Mouse (Mus musculus): ENCODE measurements at regions not wholly inside any gene's neighbourhood (a gene's known extent, or its start where the extent isn't known, plus 50 kb on each side); places are given as distances from the start of the nearest gene placed in this dataset.

GRCm38 (mm10) chr1:168008216-168008615 is 319.2 kb downstream of the Lmx1a start:
- H3K27me3 ChIP-seq (replicated peaks), result no peaks in the 10 kb centered on the region
- H3K4me2 ChIP-seq, result no peak overlapping the region
- H3K4me3 ChIP-seq, result no peak overlapping the region
- no peak overlapping the region for H3K9ac ChIP-seq
- peaks cover 9% of the 10 kb centered on the region; the same call in 1 of the 2 replicates for H3K9me3 ChIP-seq (replicated peaks)
- H3K36me3 ChIP-seq, result no peaks in the 10 kb centered on the region
- no peak overlapping the region for H3K27ac ChIP-seq (ENCODE audit: poor library complexity, severe bottlenecking)
- no peaks in the 10 kb centered on the region for H3K4me1 ChIP-seq (replicated peaks)
- ATAC-seq (ENCODE audit: insufficient number of reproducible peaks, low FRiP score), result no peak
- WGBS, result 77% methylated on average over 1 of the region's 1 CpGs

- H3K9ac ChIP-seq, result no peak overlapping the region
- no peaks in the 10 kb centered on the region for H3K36me3 ChIP-seq
- no peak for ATAC-seq (ENCODE audit: insufficient number of reproducible peaks, low FRiP score)
- no peak overlapping the region for H3K4me2 ChIP-seq
- H3K4me1 ChIP-seq (replicated peaks), result no peaks in the 10 kb centered on the region
- peaks cover 3% of the 10 kb centered on the region; the same call in 1 of the 2 replicates for H3K9me3 ChIP-seq (replicated peaks)
- H3K4me3 ChIP-seq, result no peak overlapping the region
- H3K27me3 ChIP-seq (replicated peaks), result no peaks in the 10 kb centered on the region
- 77% methylated on average over 5 of the region's 5 CpGs for WGBS
- H3K27ac ChIP-seq (ENCODE audit: poor library complexity, severe bottlenecking), result no peak overlapping the region
Measured at GRCm38 (mm10) chr1:168010416-168010815, 321.4 kb downstream of the Lmx1a start.

- no peak overlapping the region for H3K27ac ChIP-seq (ENCODE audit: poor library complexity, severe bottlenecking)
Measured at GRCm38 (mm10) chr1:168012069-168012468, 323.0 kb downstream of the Lmx1a start.

GRCm38 (mm10) chr1:168012611-168013010 is 323.6 kb downstream of the Lmx1a start:
- WGBS, result 72% methylated on average over 5 of the region's 5 CpGs
- H3K36me3 ChIP-seq, result no peaks in the 10 kb centered on the region
- H3K27me3 ChIP-seq (replicated peaks), result no peaks in the 10 kb centered on the region
- H3K4me1 ChIP-seq (replicated peaks), result no peaks in the 10 kb centered on the region
- no peaks in the 10 kb centered on the region for H3K9me3 ChIP-seq (replicated peaks)
- ATAC-seq (ENCODE audit: insufficient number of reproducible peaks, low FRiP score), result no peak
- no peak overlapping the region for H3K4me2 ChIP-seq
- H3K9ac ChIP-seq, result no peak overlapping the region
- H3K27ac ChIP-seq (ENCODE audit: poor library complexity, severe bottlenecking), result no peak overlapping the region
- H3K4me3 ChIP-seq, result no peak overlapping the region

More at GRCm38 (mm10) chr1:168012069-168012468, 323.0 kb downstream of the Lmx1a start:
- Histone ChIP-seq H3K4me3 (no peak overlapping the region), H3K9ac (no peak overlapping the region), H3K9me3 (replicated peaks) (no peaks in the 10 kb centered on the region), H3K27me3 (replicated peaks) (no peaks in the 10 kb centered on the region), H3K4me1 (replicated peaks) (no peaks in the 10 kb centered on the region), H3K36me3 (no peaks in the 10 kb centered on the region), H3K4me2 (no peak overlapping the region)
- no peak for ATAC-seq (ENCODE audit: insufficient number of reproducible peaks, low FRiP score)
- WGBS, result 72% methylated on average over 4 of the region's 4 CpGs

GRCm38 (mm10) chr1:168016375-168016890 is 327.4 kb downstream of the Lmx1a start:
- Histone ChIP-seq H3K4me2 (no peak overlapping the region), H3K27me3 (replicated peaks) (no peaks in the 10 kb centered on the region), H3K9ac (no peak overlapping the region), H3K36me3 (no peaks in the 10 kb centered on the region), H3K4me3 (no peak overlapping the region), H3K4me1 (replicated peaks) (no peaks in the 10 kb centered on the region), H3K9me3 (replicated peaks) (no peaks in the 10 kb centered on the region), H3K27ac (ENCODE audit: poor library complexity, severe bottlenecking) (no peak overlapping the region)
- WGBS, result 73% methylated on average over 5 of the region's 5 CpGs
- no peak for ATAC-seq (ENCODE audit: insufficient number of reproducible peaks, low FRiP score)

GRCm38 (mm10) chr1:168026481-168026880 is 337.4 kb downstream of the Lmx1a start:
- peaks cover 3% of the 10 kb centered on the region; the same call in 1 of the 2 replicates for H3K9me3 ChIP-seq (replicated peaks)
- H3K4me1 ChIP-seq (replicated peaks), result 0 out of 2 replicates have a peak, but pooled peaks cover 4% of the 10 kb centered on the region
- H3K36me3 ChIP-seq, result no peaks in the 10 kb centered on the region
- no peaks in the 10 kb centered on the region for H3K27me3 ChIP-seq (replicated peaks)
- no peak overlapping the region for H3K9ac ChIP-seq
- WGBS, result 59% methylated on average over 3 of the region's 3 CpGs
- H3K4me2 ChIP-seq, result no peak overlapping the region
- H3K27ac ChIP-seq (ENCODE audit: poor library complexity, severe bottlenecking), result no peak overlapping the region
- ATAC-seq (ENCODE audit: insufficient number of reproducible peaks, low FRiP score), result no peak
- no peak overlapping the region for H3K4me3 ChIP-seq

- H3K4me2 ChIP-seq, result no peak overlapping the region
- H3K27me3 ChIP-seq (replicated peaks), result no peaks in the 10 kb centered on the region
- H3K9ac ChIP-seq, result no peak overlapping the region
- WGBS, result 72% methylated on average over 10 of the region's 10 CpGs
- H3K4me3 ChIP-seq, result no peak overlapping the region
- H3K36me3 ChIP-seq, result no peaks in the 10 kb centered on the region
- no peak overlapping the region for H3K27ac ChIP-seq (ENCODE audit: poor library complexity, severe bottlenecking)
- H3K4me1 ChIP-seq (replicated peaks), result no peaks in the 10 kb centered on the region
- no peaks in the 10 kb centered on the region for H3K9me3 ChIP-seq (replicated peaks)
- ATAC-seq (ENCODE audit: insufficient number of reproducible peaks, low FRiP score), result no peak
Measured at GRCm38 (mm10) chr1:168044765-168045164, 355.7 kb downstream of the Lmx1a start.

GRCm38 (mm10) chr1:168046347-168046746 is 357.3 kb downstream of the Lmx1a start:
- no peak overlapping the region for H3K9ac ChIP-seq
- H3K27me3 ChIP-seq (replicated peaks), result no peaks in the 10 kb centered on the region
- H3K4me3 ChIP-seq, result no peak overlapping the region
- H3K4me1 ChIP-seq (replicated peaks), result no peaks in the 10 kb centered on the region
- 76% methylated on average over 7 of the region's 7 CpGs for WGBS
- no peaks in the 10 kb centered on the region for H3K9me3 ChIP-seq (replicated peaks)
- no peak overlapping the region for H3K4me2 ChIP-seq
- no peak overlapping the region for H3K27ac ChIP-seq (ENCODE audit: poor library complexity, severe bottlenecking)
- no peaks in the 10 kb centered on the region for H3K36me3 ChIP-seq
- no peak for ATAC-seq (ENCODE audit: insufficient number of reproducible peaks, low FRiP score)

GRCm38 (mm10) chr1:168046749-168047148 is 357.7 kb downstream of the Lmx1a start:
- no peaks in the 10 kb centered on the region for H3K4me1 ChIP-seq (replicated peaks)
- H3K9ac ChIP-seq, result no peak overlapping the region
- no peak overlapping the region for H3K4me2 ChIP-seq
- no peaks in the 10 kb centered on the region for H3K9me3 ChIP-seq (replicated peaks)
- no peaks in the 10 kb centered on the region for H3K27me3 ChIP-seq (replicated peaks)
- no peaks in the 10 kb centered on the region for H3K36me3 ChIP-seq
- WGBS, result 85% methylated on average over 1 of the region's 1 CpGs
- no peak for ATAC-seq (ENCODE audit: insufficient number of reproducible peaks, low FRiP score)
- no peak overlapping the region for H3K27ac ChIP-seq (ENCODE audit: poor library complexity, severe bottlenecking)
- H3K4me3 ChIP-seq, result no peak overlapping the region

- Histone ChIP-seq H3K27ac (ENCODE audit: poor library complexity, severe bottlenecking) (no peak overlapping the region), H3K9me3 (replicated peaks) (no peaks in the 10 kb centered on the region), H3K9ac (no peak overlapping the region), H3K4me1 (replicated peaks) (no peaks in the 10 kb centered on the region), H3K4me3 (no peak overlapping the region), H3K4me2 (no peak overlapping the region), H3K27me3 (replicated peaks) (no peaks in the 10 kb centered on the region), H3K36me3 (no peaks in the 10 kb centered on the region)
- ATAC-seq (ENCODE audit: insufficient number of reproducible peaks, low FRiP score), result no peak
- WGBS, result 82% methylated on average over 3 of the region's 3 CpGs
Measured at GRCm38 (mm10) chr1:168049965-168050364, 360.9 kb downstream of the Lmx1a start.

GRCm38 (mm10) chr1:168056479-168056878 is 367.4 kb downstream of the Lmx1a start:
- 6% methylated on average over 7 of the region's 7 CpGs for WGBS
- no peaks in the 10 kb centered on the region for H3K9me3 ChIP-seq (replicated peaks)
- H3K4me3 ChIP-seq, result peak overlapping the region; percentile 21
- H3K4me2 ChIP-seq, result peak overlapping the region; percentile 44
- no peak for ATAC-seq (ENCODE audit: insufficient number of reproducible peaks, low FRiP score)
- H3K27ac ChIP-seq (ENCODE audit: poor library complexity, severe bottlenecking), result no peak overlapping the region
- no peaks in the 10 kb centered on the region for H3K4me1 ChIP-seq (replicated peaks)
- no peaks in the 10 kb centered on the region for H3K27me3 ChIP-seq (replicated peaks)
- H3K36me3 ChIP-seq, result no peaks in the 10 kb centered on the region
- H3K9ac ChIP-seq, result peak overlapping the region; percentile 48; the same call in 1 of the 2 replicates

- Histone ChIP-seq H3K4me1 (replicated peaks) (no peaks in the 10 kb centered on the region), H3K4me2 (no peak overlapping the region), H3K9ac (no peak overlapping the region), H3K9me3 (replicated peaks) (no peaks in the 10 kb centered on the region), H3K27me3 (replicated peaks) (no peaks in the 10 kb centered on the region), H3K4me3 (no peak overlapping the region), H3K36me3 (no peaks in the 10 kb centered on the region), H3K27ac (ENCODE audit: poor library complexity, severe bottlenecking) (no peak overlapping the region)
- ATAC-seq (ENCODE audit: insufficient number of reproducible peaks, low FRiP score), result no peak
- 35% methylated on average over 9 of the region's 9 CpGs for WGBS
Measured at GRCm38 (mm10) chr1:168057479-168057878, 368.4 kb downstream of the Lmx1a start.
